Mouse (Mus musculus) MEL (cell line): ENCODE measurements at regions not wholly inside any gene's neighbourhood (a gene's known extent, or its start where the extent isn't known, plus 50 kb on each side); places are given as distances from the start of the nearest gene placed in this dataset.

Experiments used
- DNase-seq: peaks from one replicate; pipeline ENCODE4 v3.0.0; 2011; ENCODE audit warnings: low read depth, low spot score
- H3K27ac ChIP-seq: 2 replicates; pipeline ENCODE4 v1.5.1; 2012; ENCODE audit warnings: low read depth, mild to moderate bottlenecking, control low read depth, low read length, moderate library complexity; ENCODE audit not compliant: control insufficient read depth
- H3K27me3 ChIP-seq, 2 experiments: fragments of 150-350 bp in 1 of 2; sonication (generic) in 1 of 2; 2 replicates each; pipeline ENCODE4 v1.6.1; 2012; ENCODE audit warnings: low read length in 2 of 2, mild to moderate bottlenecking in 2 of 2, improper control_type of control experiment in 1 of 2, moderate library complexity in 1 of 2; ENCODE audit not compliant: insufficient read depth in 2 of 2, control insufficient read depth in 1 of 2
- H3K36me3 ChIP-seq, 2 experiments: 2 replicates each; pipeline ENCODE4 v1.6.1; 2012 to 2014; ENCODE audit warnings: low read length in 2 of 2, improper control_type of control experiment in 1 of 2, inconsistent platforms in 1 of 2, mild to moderate bottlenecking in 1 of 2; ENCODE audit not compliant: insufficient read depth in 2 of 2, control insufficient read depth in 1 of 2
- H3K4me1 ChIP-seq, 2 experiments: fragments of 150-350 bp in 1 of 2; sonication (generic) in 1 of 2; 2 replicates each; pipeline ENCODE4 v1.6.1; 2012; ENCODE audit warnings: low read length in 2 of 2, improper control_type of control experiment in 1 of 2, mild to moderate bottlenecking in 1 of 2; ENCODE audit not compliant: insufficient read depth in 2 of 2, control insufficient read depth in 1 of 2
- H3K4me3 ChIP-seq, 2 experiments: fragments of 150-350 bp in 1 of 2; sonication (generic) in 1 of 2; 2 replicates each; pipeline ENCODE4 v1.5.1; 2012; ENCODE audit warnings: low read depth in 2 of 2, low read length in 2 of 2, mild to moderate bottlenecking in 2 of 2, moderate library complexity in 2 of 2, control low read depth in 1 of 2, improper control_type of control experiment in 1 of 2; ENCODE audit not compliant: control insufficient read depth in 1 of 2, insufficient read depth in 1 of 2
- H3K79me2 ChIP-seq: 2 replicates; pipeline ENCODE4 v1.6.1; 2012; ENCODE audit warnings: mild to moderate bottlenecking, low read length, moderate library complexity; ENCODE audit not compliant: control insufficient read depth, poor library complexity, insufficient read depth
- H3K9ac ChIP-seq: 2 replicates; pipeline ENCODE4 v1.6.1; 2012; ENCODE audit warnings: low read depth, mild to moderate bottlenecking, control low read depth, low read length, moderate library complexity; ENCODE audit not compliant: control insufficient read depth, poor library complexity, severe bottlenecking
- H3K9me3 ChIP-seq: fragments of 150-350 bp; sonication (generic); replicated peaks from 2 replicates; pipeline ENCODE4 v1.6.1; 2012; ENCODE audit warnings: mild to moderate bottlenecking, low read length, improper control_type of control experiment, moderate library complexity; ENCODE audit not compliant: insufficient read depth
- E2F4 ChIP-seq: IDR thresholded peaks from 2 replicates; pipeline ENCODE4 v1.6.1; 2011; ENCODE audit warnings: low read depth, low read length, improper control_type of control experiment, borderline replicate concordance
- ELF1 ChIP-seq: IDR thresholded peaks from 2 replicates; pipeline ENCODE4 v1.6.1; 2014; ENCODE audit warnings: low read depth, mild to moderate bottlenecking, inconsistent platforms, low read length, improper control_type of control experiment, moderate library complexity
- EP300 ChIP-seq, 2 experiments: IDR thresholded peaks; 2 replicates each; pipeline ENCODE4 v1.6.1; 2011; ENCODE audit warnings: improper control_type of control experiment in 2 of 2, low read length in 2 of 2, low read depth in 1 of 2, mild to moderate bottlenecking in 1 of 2
- ETS1 ChIP-seq: IDR thresholded peaks from 2 replicates; pipeline ENCODE4 v1.6.1; 2012; ENCODE audit warnings: low read depth, mild to moderate bottlenecking, inconsistent platforms, low read length, improper control_type of control experiment, moderate library complexity
- GABPA ChIP-seq: IDR thresholded peaks from 2 replicates; pipeline ENCODE4 v1.6.1; 2012; ENCODE audit warnings: low read depth, mild to moderate bottlenecking, inconsistent platforms, low read length, improper control_type of control experiment, moderate library complexity
- HCFC1 ChIP-seq: IDR thresholded peaks from 2 replicates; pipeline ENCODE4 v1.6.1; 2012; ENCODE audit warnings: low read depth, mild to moderate bottlenecking, inconsistent platforms, low read length, improper control_type of control experiment, moderate library complexity
- KAT2A ChIP-seq: conservative IDR thresholded peaks from 2 replicates; pipeline ENCODE4 v1.6.1; 2012; ENCODE audit warnings: low read depth, low read length, improper control_type of control experiment, inconsistent platforms
- MAFK ChIP-seq: IDR thresholded peaks from 2 replicates; pipeline ENCODE4 v1.6.1; 2011; ENCODE audit warnings: low read depth, mild to moderate bottlenecking, low read length, improper control_type of control experiment, borderline replicate concordance
- MAZ ChIP-seq: IDR thresholded peaks from 2 replicates; pipeline ENCODE4 v1.6.1; 2012; ENCODE audit warnings: low read depth, mild to moderate bottlenecking, inconsistent platforms, low read length, improper control_type of control experiment
- MEF2A ChIP-seq: IDR thresholded peaks from 2 replicates; pipeline ENCODE4 v1.6.1; 2014; ENCODE audit warnings: low read depth, mild to moderate bottlenecking, inconsistent platforms, low read length, improper control_type of control experiment; ENCODE audit not compliant: poor library complexity, insufficient replicate concordance, severe bottlenecking; ENCODE audit errors: extremely low read depth
- NRF1 ChIP-seq: IDR thresholded peaks from 2 replicates; pipeline ENCODE4 v1.6.1; 2014; ENCODE audit warnings: low read depth, mild to moderate bottlenecking, inconsistent platforms, low read length, improper control_type of control experiment, moderate library complexity; ENCODE audit not compliant: poor library complexity, insufficient read depth, severe bottlenecking
- POLR2A ChIP-seq, 2 experiments: IDR thresholded peaks; 2 replicates each; pipeline ENCODE4 v1.6.1; 2011 to 2012; ENCODE audit warnings: low read length in 2 of 2, mild to moderate bottlenecking in 2 of 2, control low read depth in 1 of 2, improper control_type of control experiment in 1 of 2, low read depth in 1 of 2, moderate library complexity in 1 of 2; ENCODE audit not compliant: control insufficient read depth in 1 of 2, insufficient read depth in 1 of 2, poor library complexity in 1 of 2
- RAD21 ChIP-seq: IDR thresholded peaks from 2 replicates; pipeline ENCODE4 v1.6.1; 2011; ENCODE audit warnings: mild to moderate bottlenecking, low read depth, low read length, improper control_type of control experiment
- RCOR1 ChIP-seq: IDR thresholded peaks from 2 replicates; pipeline ENCODE4 v1.6.1; 2012; ENCODE audit warnings: low read depth, mild to moderate bottlenecking, inconsistent platforms, low read length, improper control_type of control experiment
- SMC3 ChIP-seq: IDR thresholded peaks from 2 replicates; pipeline ENCODE4 v1.6.1; 2011; ENCODE audit warnings: low read depth, low read length, improper control_type of control experiment
- TAL1 ChIP-seq: IDR thresholded peaks from 2 replicates; pipeline ENCODE4 v1.6.1; 2012; ENCODE audit warnings: mild to moderate bottlenecking, inconsistent platforms, low read length, moderate library complexity, mixed read lengths
- TBP ChIP-seq: IDR thresholded peaks from 2 replicates; pipeline ENCODE4 v1.8.0; 2011; ENCODE audit warnings: low read depth, low read length, improper control_type of control experiment
- USF1 ChIP-seq: IDR thresholded peaks from 2 replicates; pipeline ENCODE4 v1.6.1; 2014; ENCODE audit warnings: low read depth, mild to moderate bottlenecking, inconsistent platforms, low read length, improper control_type of control experiment, moderate library complexity
- USF2 ChIP-seq, 2 experiments: IDR thresholded peaks; 2 replicates each; pipeline ENCODE4 v1.6.1; 2011 to 2012; ENCODE audit warnings: improper control_type of control experiment in 2 of 2, low read length in 2 of 2, borderline replicate concordance in 1 of 2, inconsistent platforms in 1 of 2, low read depth in 1 of 2, mild to moderate bottlenecking in 1 of 2; ENCODE audit not compliant: insufficient read depth in 1 of 2
- ZC3H11A ChIP-seq: IDR thresholded peaks from 2 replicates; pipeline ENCODE4 v1.6.1; 2012; ENCODE audit warnings: low read depth, mild to moderate bottlenecking, inconsistent platforms, low read length, improper control_type of control experiment
- ZMIZ1 ChIP-seq: IDR thresholded peaks from 2 replicates; pipeline ENCODE4 v1.6.1; 2012; ENCODE audit warnings: low read depth, mild to moderate bottlenecking, inconsistent platforms, low read length, improper control_type of control experiment, moderate library complexity

- H3K9ac ChIP-seq, result no peak overlapping the region
- H3K79me2 ChIP-seq, result no peaks in the 10 kb centered on the region
- no peak for DNase-seq
- no peaks in the 10 kb centered on the region for H3K27me3 ChIP-seq
- no peaks in the 10 kb centered on the region for H3K36me3 ChIP-seq
- no peaks in the 10 kb centered on the region for H3K4me1 ChIP-seq
- no peak overlapping the region for H3K27ac ChIP-seq
- H3K9me3 ChIP-seq, result no peaks in the 10 kb centered on the region; the same call in 1 of the 2 replicates
- H3K4me3 ChIP-seq, result no peak overlapping the region
- TF ChIP-seq MEF2A (no peak), MAFK (no peak)
- TF ChIP-seq, all 39 proteins: peak for 0
Observed at GRCm38 (mm10) chr3:147886261-147886893, 1034.2 kb downstream of the Ttll7 start.

- Histone ChIP-seq H3K27ac (no peak overlapping the region), H3K4me1 (no peaks in the 10 kb centered on the region), H3K4me3 (no peak overlapping the region), H3K79me2 (no peaks in the 10 kb centered on the region), H3K36me3 (no peaks in the 10 kb centered on the region), H3K9me3 (no peaks in the 10 kb centered on the region), H3K27me3 (no peaks in the 10 kb centered on the region), H3K9ac (no peak overlapping the region)
- TF ChIP-seq NRF1, result no peak
- no peak for TF ChIP-seq TBP
- TF ChIP-seq ELF1, result no peak
- no peak for TF ChIP-seq TAL1
- no peak for TF ChIP-seq MEF2A
- TF ChIP-seq KAT2A, result no peak
- no peak for TF ChIP-seq USF2 (IDR thresholded peaks at IDR 0.05; ENCODE audit: borderline replicate concordance in 1 of 2, insufficient read depth in 1 of 2, low read depth in 1 of 2, low read length in 2 of 2)
- no peak for TF ChIP-seq ZMIZ1
- TF ChIP-seq MAZ, result no peak
- TF ChIP-seq EP300 (IDR thresholded peaks at IDR 0.05; ENCODE audit: low read depth in 1 of 2, low read length in 2 of 2), result no peak
- no peak for TF ChIP-seq ZC3H11A
- TF ChIP-seq ETS1, result no peak
- TF ChIP-seq POLR2A (IDR thresholded peaks at IDR 0.05; ENCODE audit: control insufficient read depth in 1 of 2, insufficient read depth in 1 of 2, low read depth in 1 of 2, low read length in 2 of 2, poor library complexity in 1 of 2), result no peak
- TF ChIP-seq RCOR1, result no peak
- TF ChIP-seq E2F4, result no peak
- TF ChIP-seq GABPA, result no peak
- no peak for TF ChIP-seq HCFC1
- TF ChIP-seq RAD21, result no peak
- TF ChIP-seq USF1, result no peak
- no peak for TF ChIP-seq SMC3
- no peak for DNase-seq
Observed at GRCm38 (mm10) chr3:147882936-147883645, 1030.9 kb downstream of the Ttll7 start.
